Mouse (Mus musculus): ENCODE results near the gene H2-Q10. TPM values are rescaled to one million over a fixed set of nuclear protein-coding genes. Genes with fewer than 3 reads are reported as not detected.
"Not testable (repeated sequence)": the region's sequence is repeated elsewhere in the genome, so short reads cannot be mapped to it uniquely, and the experiment has no call there.

H2-Q10 gene
- under 1 TPM in 1 of 2 experiments, not detected in 1; 0.15 TPM for total RNA-seq (2021)

DNA sequence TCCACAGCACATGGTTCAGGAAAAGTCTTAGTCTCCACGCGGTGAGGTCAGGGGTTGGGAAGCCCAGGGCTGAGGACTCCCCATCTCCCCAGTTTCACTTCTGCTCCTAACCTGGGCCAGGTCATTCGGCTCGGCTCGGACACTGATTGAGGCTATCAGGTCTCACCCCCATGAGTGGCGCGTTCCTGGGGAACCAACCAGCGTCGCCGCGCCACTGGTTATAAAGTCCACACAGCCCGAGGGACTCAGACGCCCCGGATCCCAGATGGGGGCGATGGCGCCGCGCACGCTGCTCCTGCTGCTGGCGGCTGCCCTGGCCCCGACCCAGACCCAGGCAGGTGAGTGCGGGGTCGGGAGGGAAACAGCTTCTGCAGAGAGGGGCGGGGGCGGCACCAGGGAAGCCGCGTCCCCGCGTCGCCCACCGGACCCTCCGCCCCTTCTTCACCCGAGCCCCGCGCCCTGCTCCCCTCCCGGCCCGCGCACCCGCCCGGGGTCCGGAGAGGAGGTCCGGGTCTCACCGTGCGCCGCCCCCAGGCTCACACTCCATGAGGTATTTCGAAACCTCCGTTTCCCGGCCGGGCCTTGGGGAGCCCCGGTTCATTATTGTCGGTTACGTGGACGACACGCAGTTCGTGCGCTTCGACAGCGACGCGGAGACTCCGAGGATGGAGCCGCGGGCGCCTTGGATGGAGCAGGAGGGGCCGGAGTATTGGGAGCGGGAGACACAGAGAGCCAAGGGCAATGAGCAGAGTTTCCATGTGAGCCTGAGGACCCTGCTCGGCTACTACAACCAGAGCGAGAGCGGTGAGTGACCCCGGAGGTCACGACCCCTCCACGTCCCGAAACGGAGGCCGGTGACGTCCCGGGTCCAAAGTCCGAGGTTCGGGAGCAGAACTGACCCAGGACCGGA is at the start of gene H2-Q10:
Gene H2-Q10 (plus strand): TSS at position 248 of the 910 bp plus-strand sequence.
- no peak for DNase-seq

DNA sequence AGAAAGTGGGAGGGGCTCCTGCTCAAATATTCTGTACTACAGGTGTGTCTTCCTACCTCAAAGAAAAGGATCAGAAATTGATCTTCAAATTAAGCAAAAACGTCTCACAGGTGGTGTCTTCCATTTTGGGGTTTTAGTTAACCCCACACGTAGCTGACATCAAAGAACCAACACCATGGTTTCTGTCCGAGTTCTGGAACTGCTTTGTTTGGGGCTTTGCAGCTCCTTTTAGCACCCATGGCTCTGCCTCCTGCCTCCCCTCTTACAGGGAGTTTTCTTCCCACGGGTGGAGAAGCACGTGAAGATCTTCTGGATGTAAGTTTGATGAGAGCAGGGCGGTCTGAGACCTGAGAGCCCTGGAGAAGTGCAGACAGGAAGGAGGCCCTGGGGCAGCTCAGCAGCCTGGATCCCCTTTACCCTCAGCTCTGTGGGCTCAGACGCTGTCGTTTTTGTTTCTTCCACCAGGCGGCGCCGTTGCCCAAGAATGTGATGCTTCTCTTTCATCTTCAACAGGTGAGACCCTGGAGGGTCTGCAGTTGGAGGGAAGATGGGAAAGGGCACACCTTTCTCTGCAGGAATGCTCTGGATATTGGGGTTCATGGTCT is 49.6 kb upstream of the H2-Q10 start:
- not testable (repeated sequence) for DNase-seq

DNA sequence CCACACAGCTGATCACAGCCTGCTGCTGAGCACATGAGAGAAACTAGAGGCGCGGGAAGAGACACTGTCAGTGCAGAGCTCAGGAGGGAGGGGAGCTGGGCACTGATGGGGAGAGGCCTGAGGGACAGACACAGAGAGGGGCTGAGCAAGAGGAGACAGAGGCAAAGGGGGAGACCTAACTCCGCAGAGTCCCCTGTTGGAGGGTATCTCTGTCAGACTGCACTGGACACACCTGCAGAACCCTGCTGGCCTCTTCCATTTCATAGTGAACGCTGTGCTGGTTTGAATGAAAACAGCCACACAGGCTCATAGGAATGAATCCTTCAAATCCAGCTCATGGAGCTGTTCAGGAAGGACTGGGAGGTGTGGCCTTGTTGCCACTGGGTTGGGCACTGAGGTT is 48.6 kb upstream of the H2-Q10 start:
- not testable (repeated sequence) for DNase-seq

DNA sequence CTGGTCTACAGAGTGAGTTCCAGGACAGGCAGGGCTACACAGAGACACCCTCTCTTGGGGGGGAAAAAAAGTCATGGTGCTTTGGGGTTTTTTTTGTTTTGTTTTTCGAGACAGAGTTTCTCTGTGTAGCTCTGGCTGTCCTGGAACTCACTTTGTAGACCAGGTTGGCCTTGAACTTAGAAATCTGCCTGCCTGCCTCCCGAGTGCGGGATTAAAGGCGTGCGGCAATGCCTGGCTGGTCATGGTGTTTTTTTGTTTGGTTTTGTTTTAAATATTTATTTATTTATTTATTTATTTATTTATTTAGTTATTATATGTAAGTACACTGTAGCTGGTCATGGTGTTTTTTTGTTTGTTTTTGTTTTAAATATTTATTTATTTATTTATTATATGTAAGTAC is 47.5 kb upstream of the H2-Q10 start:
- not testable (repeated sequence) for DNase-seq

DNA sequence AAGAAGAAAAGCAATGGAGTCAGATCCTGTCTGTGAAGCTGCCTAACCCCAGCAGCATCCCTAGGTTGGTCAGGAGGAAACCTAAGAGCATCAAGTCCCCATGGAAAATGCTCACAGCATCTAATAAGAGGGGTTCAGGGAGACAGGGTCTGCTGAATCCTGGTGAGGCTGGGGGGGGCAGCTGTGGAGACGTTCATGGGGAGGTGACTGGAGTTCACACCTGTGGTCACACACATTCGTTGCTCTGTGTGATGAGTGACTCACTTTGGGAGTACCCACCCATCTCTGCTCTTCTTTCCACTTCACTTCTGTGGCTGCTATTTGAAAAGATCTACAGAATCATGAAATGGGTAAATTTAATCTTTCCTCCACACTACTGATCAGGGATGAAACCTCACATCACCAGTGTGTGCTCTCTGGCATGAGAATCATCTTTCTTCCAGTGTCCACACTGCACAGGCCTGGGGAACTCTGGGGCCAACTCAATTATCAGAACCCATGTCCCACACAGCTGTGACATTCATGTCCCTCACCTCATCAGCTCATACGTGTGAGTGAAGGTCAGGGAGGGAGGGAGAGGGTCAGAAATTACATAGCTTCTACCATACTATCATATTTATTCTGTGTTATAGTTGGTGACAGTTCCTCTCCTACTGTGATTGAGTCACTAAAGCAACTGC is 46.6 kb upstream of the H2-Q10 start:
- not testable (repeated sequence) for DNase-seq

DNA sequence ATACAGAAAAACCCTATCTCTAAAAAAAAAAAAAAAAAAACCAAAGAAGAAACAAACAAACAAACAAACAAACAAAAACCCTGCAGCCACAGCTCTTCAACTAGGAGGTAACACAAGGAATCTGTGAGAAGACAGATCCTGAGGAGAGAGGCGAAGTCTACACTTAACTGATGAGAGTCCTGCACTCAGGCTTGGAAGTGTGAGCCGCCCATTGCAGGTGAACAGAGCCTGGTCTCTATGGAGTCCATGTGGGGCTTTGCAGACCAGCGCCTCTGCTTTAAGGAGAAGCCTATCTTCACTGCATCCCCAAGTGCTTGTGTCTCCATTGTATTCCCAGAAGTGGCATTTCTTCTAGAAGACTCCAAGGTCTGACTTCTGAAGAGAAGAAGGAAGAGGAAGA is 45.8 kb upstream of the H2-Q10 start:
- not testable (repeated sequence) for DNase-seq

DNA sequence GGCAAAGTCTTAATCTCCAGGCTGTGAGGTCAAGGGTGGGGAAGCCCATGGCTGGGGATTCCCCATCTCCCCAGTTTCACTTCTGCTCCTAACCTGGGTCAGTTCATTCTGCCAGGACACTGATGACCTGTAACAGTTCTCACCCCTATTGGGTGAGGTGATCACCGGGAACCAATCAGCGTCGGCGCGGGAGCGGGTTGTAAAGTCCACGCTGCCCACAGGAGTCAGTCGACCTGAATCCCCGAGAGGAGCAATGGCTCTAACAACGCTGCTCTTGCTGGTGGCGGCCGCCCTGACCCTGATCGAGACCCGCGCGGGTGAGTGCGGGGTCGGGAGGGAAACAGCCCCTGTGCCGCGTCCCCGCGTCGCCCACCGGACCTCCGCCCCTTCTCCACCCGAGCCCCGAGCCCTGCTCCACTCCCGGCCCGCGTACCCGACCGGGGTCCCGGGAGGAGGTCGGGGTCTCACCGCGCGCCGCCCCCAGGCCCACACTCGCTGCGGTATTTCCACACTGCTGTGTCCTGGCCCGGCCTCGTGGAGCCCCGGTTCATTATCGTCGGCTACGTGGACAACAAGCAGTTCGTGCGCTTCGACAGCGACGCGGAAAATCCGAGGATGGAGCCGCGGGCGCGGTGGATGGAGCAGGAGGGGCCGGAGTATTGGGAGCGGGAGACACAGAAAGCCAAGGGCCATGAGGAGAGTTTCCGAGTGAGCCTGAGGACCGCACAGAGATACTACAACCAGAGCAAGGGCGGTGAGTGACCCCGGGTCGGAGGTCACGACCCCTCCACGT is 45.1 kb upstream of the H2-Q10 start, which contains the start of gene H2-Q6:
Gene H2-Q6 (plus strand): TSS at position 227 of the 793 bp plus-strand sequence.
- not testable (repeated sequence) for DNase-seq

DNA sequence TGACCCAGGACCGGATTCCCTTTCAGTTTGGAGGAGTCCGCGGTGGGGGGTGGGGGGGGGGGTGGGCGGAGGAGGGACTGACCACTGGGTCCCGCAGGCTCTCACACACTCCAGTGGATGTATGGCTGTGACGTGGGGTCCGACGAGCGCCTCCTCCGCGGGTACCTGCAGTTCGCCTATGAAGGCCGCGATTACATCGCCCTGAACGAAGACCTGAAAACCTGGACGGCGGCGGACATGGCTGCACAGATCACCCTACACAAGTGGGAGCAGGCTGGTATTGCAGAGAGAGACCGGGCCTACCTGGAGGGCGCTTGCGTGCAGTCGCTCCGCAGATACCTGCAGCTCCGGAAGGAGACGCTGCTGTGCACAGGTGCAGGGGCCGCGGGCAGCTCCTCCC is 44.4 kb upstream of the H2-Q10 start:
- not testable (repeated sequence) for DNase-seq

DNA sequence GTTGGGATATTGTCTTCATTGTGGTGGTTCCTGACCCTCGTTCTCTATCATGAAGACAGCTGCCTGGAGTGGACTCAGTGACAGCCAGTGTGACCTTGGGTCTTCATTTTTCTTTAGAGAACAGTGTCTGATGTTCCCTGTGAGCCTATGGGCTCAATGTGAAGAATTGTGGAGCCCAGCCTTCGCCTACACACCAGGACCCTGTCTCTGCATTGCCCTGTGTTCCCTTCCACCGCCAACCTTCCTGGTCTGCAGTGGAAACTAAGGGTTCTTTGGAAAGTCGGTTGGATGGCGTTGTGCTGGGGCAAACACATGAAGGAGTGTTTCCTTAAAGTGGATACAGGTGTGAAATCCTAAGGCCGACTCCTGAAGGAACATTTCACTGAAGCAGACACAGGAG is 41.0 kb upstream of the H2-Q10 start:
- not testable (repeated sequence) for DNase-seq

DNA sequence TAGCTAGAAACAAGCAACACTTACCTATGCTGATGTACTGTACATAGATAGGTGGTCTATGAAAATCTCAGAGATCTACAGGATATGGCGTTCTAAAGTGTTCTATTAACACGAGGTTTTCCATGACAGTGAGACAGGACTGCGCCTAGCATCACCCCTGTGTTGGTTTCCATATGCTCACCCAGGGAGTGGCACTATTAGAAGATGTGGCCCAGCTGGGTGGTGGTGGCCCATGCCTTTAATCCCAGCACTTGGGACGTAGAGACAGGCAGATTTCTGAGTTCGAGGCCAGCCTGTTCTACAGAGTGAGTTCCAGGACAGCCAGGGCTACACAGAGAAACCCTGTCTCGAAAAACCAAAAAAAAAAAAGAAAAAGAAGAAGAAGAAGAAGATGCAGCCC is 39.2 kb upstream of the H2-Q10 start:
- not testable (repeated sequence) for DNase-seq

DNA sequence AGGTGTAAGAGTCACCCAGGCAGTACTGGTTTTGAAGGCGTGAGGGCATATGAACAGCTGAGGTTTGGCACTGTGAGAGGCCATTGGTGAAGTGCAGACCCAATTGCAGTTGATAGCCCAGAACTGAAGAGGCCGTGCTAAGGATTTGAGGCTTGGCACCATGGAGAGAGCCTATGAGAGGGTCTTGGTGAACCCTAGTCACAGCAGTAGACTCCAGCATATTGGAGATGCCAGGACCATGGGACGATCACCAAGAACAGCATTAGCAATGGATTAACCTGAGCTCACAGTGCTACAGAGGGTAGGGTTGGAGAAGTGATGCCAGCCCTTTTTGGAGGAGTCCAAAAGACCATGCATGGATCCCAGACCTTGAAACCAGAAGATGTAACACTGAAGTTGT is 37.7 kb upstream of the H2-Q10 start:
- DNase-seq, result not testable (repeated sequence)

DNA sequence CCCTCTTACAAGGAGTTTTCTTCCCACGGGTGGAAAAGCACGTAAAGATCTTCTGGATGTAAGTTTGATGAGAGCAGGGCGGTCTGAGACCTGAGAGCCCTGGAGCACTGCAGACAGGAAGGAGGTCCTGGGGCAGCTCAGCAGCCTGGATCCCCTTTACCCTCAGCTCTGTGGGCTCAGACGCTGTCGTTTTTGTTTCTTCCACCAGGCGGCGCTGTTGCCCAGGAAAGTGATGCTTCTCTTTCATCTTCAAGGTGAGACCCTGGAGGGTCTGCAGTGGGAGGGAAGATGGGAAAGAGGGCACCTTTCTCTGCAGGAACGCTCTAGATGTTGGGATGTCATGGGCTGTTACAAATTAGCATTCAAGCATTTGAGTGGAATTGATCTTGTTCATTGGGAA is 35.1 kb upstream of the H2-Q10 start:
- DNase-seq, result not testable (repeated sequence)

DNA sequence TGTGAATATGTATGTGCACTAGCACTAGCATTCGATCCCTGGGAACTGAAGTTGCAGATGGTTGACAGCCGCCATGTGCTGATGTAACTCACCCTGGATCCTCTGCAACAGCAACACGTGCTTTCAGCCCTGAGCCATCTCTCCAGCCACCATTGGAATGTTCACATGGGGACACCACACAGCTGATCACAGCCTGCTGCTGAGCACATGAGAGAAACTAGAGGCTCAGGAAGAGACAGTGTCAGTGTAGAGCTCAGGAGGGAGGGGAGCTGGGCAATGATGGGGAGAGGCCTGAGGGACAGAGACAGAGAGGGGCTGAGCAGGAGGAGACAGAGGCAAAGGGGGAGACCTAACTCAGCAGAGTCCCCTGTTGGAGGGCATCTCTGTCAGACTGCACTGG is 34.3 kb upstream of the H2-Q10 start:
- DNase-seq, result not testable (repeated sequence)

DNA sequence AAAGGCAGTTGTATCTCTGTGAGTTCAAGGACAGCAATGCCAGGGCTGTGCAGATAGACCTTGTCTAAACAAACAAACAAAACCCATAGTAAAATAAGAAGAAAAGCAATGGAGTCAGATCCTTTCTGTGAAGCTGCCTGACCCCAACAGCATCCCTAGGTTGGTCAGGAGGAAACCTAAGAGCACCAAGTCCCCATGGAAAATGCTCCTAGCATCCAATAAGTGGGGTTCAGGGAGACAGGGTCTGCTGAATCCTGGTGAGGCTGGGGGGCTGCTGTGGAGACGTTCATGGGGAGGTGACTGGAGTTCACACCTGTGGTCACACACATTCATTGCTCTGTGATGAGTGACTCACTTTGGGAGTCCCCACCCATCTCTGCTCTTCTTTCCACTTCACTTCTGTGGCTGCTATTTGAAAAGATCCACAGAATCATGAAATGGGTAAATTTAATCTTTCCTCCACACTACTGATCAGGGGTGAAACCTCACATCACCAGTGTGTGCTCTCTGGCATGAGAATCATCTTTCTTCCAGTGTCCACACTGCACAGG is 32.4 kb upstream of the H2-Q10 start:
- not testable (repeated sequence) for DNase-seq

DNA sequence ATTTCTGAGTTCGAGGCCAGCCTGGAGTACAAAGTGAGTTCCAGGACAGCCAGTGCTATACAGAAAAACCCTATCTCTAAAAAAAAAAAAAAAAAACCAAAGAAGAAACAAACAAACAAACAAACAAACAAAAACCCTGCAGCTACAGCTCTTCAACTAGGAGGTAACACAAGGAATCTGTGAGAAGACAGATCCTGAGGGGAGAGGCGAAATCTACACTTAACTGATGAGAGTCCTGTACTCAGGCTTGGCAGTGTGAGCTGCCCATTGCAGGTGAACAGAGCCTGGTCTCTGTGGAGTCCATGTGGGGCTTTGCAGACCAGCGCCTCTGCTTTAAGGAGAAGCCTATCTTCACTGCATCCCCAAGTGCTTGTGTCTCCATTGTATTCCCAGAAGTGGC is 31.5 kb upstream of the H2-Q10 start:
- not testable (repeated sequence) for DNase-seq

DNA sequence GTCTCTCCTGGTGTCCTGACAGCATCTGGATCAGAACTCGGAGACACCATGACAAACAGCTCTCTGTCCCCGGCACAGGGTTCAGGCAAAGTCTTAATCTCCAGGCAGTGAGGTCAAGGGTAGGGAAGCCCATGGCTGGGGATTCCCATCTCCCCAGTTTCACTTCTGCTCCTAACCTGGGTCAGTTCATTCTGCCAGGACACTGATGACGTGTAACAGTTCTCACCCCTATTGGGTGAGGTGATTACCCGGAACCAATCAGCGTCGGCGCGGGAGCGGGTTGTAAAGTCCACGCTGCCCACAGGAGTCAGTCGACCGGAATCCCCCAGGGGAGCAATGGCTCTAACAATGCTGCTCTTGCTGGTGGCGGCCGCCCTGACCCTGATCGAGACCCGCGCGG is 31.0 kb upstream of the H2-Q10 start, which contains the start of gene H2-Q7:
Gene H2-Q7 (plus strand): TSS at position 271 of the 400 bp plus-strand sequence.
- DNase-seq, result peak; percentile 50 to 52

DNA sequence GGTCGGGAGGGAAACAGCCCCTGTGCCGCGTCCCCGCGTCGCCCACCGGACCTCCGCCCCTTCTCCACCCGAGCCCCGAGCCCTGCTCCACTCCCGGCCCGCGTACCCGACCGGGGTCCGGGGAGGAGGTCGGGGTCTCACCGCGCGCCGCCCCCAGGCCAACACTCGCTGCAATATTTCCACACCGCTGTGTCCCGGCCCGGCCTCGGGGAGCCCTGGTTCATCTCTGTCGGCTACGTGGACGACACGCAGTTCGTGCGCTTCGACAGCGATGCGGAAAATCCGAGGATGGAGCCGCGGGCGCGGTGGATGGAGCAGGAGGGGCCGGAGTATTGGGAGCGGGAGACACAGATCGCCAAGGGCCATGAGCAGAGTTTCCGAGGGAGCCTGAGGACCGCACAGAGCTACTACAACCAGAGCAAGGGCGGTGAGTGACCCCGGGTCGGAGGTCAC is 30.6 kb upstream of the H2-Q10 start:
- DNase-seq, result not testable (repeated sequence)

DNA sequence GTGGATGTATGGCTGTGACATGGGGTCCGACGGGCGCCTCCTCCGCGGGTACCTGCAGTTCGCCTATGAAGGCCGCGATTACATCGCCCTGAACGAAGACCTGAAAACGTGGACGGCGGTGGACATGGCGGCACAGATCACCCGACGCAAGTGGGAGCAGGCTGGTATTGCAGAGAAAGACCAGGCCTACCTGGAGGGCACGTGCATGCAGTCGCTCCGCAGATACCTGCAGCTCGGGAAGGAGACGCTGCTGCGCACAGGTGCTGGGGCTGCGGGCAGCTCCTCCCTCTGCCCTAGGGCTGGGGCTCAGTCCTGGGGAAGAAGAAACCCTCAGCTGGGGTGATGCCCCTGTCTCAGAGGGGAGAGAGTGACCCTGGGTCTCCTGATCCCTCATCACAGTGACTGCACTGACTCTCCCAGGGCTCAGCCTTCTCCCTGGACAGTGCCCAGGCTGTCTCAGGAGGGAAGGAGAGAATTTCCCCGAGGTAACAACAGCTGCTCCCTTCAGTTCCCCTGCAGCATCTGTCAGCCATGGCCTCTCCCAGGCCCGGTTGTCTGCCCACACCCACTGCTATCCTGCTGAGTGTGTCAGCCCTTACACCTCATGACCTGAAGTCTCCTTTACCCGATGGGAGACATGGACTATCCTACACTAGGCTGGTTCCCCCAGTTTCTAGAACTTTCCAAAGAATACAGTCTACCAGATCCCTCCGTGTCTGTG is 29.8 kb upstream of the H2-Q10 start:
- DNase-seq, result not testable (repeated sequence)

DNA sequence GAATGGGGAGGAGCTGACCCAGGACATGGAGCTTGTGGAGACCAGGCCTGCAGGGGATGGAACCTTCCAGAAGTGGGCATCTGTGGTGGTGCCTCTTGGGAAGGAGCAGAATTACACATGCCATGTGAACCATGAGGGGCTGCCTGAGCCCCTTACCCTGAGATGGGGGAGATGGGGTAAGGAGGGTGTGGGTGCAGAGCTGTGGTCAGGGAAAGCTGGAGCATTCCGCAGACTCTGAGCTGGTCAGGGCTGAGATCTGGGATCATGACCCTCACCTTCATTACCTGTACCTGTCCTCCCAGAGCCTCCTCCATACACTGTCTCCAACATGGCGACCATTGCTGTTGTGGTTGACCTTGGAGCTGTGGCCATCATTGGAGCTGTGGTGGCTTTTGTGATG is 27.5 kb upstream of the H2-Q10 start:
- not testable (repeated sequence) for DNase-seq

DNA sequence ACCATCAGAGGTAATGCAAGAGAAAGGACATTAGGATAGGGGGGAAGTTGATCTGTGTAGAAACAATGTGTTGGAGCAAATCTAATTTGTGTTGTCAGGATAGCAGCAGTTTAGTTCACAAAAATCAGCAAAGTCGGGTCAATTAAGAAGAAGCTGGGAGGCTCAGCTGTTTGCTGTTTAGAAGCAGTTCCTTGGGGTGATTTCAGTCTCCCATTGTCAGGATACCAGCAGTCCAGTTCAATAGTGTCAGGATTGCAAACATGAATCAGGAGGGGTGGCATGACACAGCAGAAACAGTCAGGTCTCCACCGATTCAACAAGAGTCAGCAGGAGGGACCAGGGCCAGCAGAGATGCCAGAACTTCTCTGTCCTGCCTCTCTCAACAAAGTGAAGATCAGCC is 25.4 kb upstream of the H2-Q10 start:
- DNase-seq, result not testable (repeated sequence)

DNA sequence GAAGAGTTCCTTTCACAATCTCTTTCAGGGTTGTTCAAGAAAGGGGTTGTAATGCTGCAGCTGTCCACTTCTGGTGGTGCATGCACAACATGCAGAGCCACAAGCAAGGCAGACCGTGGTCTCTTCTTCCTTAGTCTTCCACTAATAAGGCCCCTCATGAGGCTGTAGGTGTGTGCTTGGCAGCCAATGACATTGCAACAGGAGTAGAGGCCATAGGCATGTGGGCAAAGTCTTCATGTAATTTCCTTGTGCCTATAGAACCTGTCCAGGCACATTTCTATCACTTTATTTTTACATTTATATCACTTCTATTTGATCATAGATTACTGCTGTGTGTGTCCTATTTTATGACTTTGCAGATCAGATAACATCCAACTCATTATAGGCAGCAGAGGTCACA is 11.6 kb upstream of the H2-Q10 start:
- not testable (repeated sequence) for DNase-seq
